ENCODE assay signal across 16 mouse cellular contexts in genomic region chr1:74060046-74060445, GRCm38 (mm10).
DNase-seq lines count a peak whose midpoint lies in the region; ATAC-seq lines count a peak whose summit lies in the region.
"Had no signal": no experiment of that assay in that cellular context is flagged by ENCODE, and none has a peak within 500 bp of the region (broad histone marks: within the 10 kb centered on the region; RNA-seq: fewer than 3 reads in every experiment).

No protein-coding gene starts in this region.

- no peak overlapping the region for H3K4me2 ChIP-seq in heart, embryonic 15.5 days
- H3K4me2 ChIP-seq: hindbrain, embryonic 15.5 days; liver, embryonic 15.5 days; neural tube, embryonic 15.5 days had no signal

- no peak overlapping the region for H3K4me3 ChIP-seq in heart, embryonic 15.5 days
- H3K4me3 ChIP-seq in embryonic facial prominence, embryonic 10.5 days: no peak overlapping the region
- H3K4me3 ChIP-seq: hindbrain, embryonic 15.5 days; liver, embryonic 15.5 days; neural tube, embryonic 15.5 days had no signal

- intact Hi-C loops in heart, postnatal 36 days (cut with DNase I): no loop called here

- no peak; the same call in 1 of the 2 replicates for ATAC-seq in heart, embryonic 15.5 days (replicated peaks; ENCODE audit: insufficient number of reproducible peaks, insufficient read depth, low FRiP score, low read depth)
- ATAC-seq: forebrain, embryonic 16.5 days had no signal

- H3K27me3 ChIP-seq in heart, embryonic 15.5 days: no peaks in the 10 kb centered on the region
- no peaks in the 10 kb centered on the region for H3K27me3 ChIP-seq in embryonic facial prominence, embryonic 10.5 days (replicated peaks; ENCODE audit: low read depth, poor library complexity, severe bottlenecking)
- H3K27me3 ChIP-seq: hindbrain, embryonic 15.5 days; liver, embryonic 15.5 days; neural tube, embryonic 15.5 days had no signal

- H3K4me1 ChIP-seq in heart, embryonic 15.5 days (replicated peaks): peaks cover 42% of the 10 kb centered on the region
- H3K4me1 ChIP-seq in embryonic facial prominence, embryonic 10.5 days: peaks cover 40% of the 10 kb centered on the region
- H3K4me1 ChIP-seq: hindbrain, embryonic 15.5 days had no signal

- H3K9ac ChIP-seq in heart, embryonic 15.5 days: peak overlapping the region; percentile 6; the same call in 1 of the 2 replicates
- H3K9ac ChIP-seq: hindbrain, embryonic 15.5 days; liver, embryonic 15.5 days; neural tube, embryonic 15.5 days had no signal

- H3K27ac ChIP-seq in heart, embryonic 15.5 days: 0 out of 2 replicates have a peak overlapping the region, but pooled peaks have one; percentile 18
- H3K27ac ChIP-seq in embryonic facial prominence, embryonic 10.5 days (replicated peaks): peak overlapping the region; percentile 40; the same call in 1 of the 2 replicates
- H3K27ac ChIP-seq: hindbrain, embryonic 15.5 days; liver, embryonic 15.5 days; neural tube, embryonic 15.5 days had no signal

- no peaks in the 10 kb centered on the region for H3K36me3 ChIP-seq in heart, embryonic 15.5 days
- peaks cover 17% of the 10 kb centered on the region for H3K36me3 ChIP-seq in embryonic facial prominence, embryonic 10.5 days (replicated peaks)
- H3K36me3 ChIP-seq: hindbrain, embryonic 15.5 days; liver, embryonic 15.5 days; neural tube, embryonic 15.5 days had no signal

- WGBS in heart, embryonic 15.5 days: 76% methylated on average over 6 of the region's 6 CpGs
- WGBS in embryonic facial prominence, embryonic 10.5 days: 80% methylated on average over 6 of the region's 6 CpGs

- DNase-seq in heart, postnatal 36 days: no peak
- DNase-seq in embryonic facial prominence, embryonic 10.5 days (ENCODE audit: low spot score): no peak
- peak; percentile 60 to 65 for DNase-seq in kidney, adult 8-10 months
- peak; percentile 51 to 81 for DNase-seq in kidney, postnatal 25 days
- no peak for DNase-seq in thymus, adult 18-20 months
- no peak for DNase-seq in adrenal gland, adult (ENCODE audit: inconsistent age in 2 of 2, low spot score in 1 of 2)
- DNase-seq: adrenal gland, postnatal 10 days; cerebellum, adult 11-12 months; cerebellum, postnatal 25 days; right cerebral cortex, postnatal 25 days; thymus, postnatal 4 days had no signal

- no peaks in the 10 kb centered on the region for H3K9me3 ChIP-seq in heart, embryonic 15.5 days (replicated peaks)
- H3K9me3 ChIP-seq in embryonic facial prominence, embryonic 10.5 days: no peaks in the 10 kb centered on the region
- H3K9me3 ChIP-seq: hindbrain, embryonic 15.5 days; liver, embryonic 15.5 days; neural tube, embryonic 15.5 days had no signal

Comparison
In these comparisons a context has a peak if more than half of its experiments do, and no peak if none do; other contexts are left out.
1. DNase-seq: peak in kidney, adult 8-10 months (2 of 2) and kidney, postnatal 25 days (2 of 2); none in heart, postnatal 36 days (0 of 2), embryonic facial prominence, embryonic 10.5 days (single experiment), thymus, adult 18-20 months (0 of 2) and adrenal gland, adult (0 of 2).